Mouse (Mus musculus): ENCODE data around the gene Abcd2. TPM values are rescaled to one million over a fixed set of nuclear protein-coding genes. Genes with fewer than 3 reads are reported as not detected.

Abcd2 gene
- polyA plus RNA-seq, 1 experiment from 2014 or later: 3.1 TPM

DNA sequence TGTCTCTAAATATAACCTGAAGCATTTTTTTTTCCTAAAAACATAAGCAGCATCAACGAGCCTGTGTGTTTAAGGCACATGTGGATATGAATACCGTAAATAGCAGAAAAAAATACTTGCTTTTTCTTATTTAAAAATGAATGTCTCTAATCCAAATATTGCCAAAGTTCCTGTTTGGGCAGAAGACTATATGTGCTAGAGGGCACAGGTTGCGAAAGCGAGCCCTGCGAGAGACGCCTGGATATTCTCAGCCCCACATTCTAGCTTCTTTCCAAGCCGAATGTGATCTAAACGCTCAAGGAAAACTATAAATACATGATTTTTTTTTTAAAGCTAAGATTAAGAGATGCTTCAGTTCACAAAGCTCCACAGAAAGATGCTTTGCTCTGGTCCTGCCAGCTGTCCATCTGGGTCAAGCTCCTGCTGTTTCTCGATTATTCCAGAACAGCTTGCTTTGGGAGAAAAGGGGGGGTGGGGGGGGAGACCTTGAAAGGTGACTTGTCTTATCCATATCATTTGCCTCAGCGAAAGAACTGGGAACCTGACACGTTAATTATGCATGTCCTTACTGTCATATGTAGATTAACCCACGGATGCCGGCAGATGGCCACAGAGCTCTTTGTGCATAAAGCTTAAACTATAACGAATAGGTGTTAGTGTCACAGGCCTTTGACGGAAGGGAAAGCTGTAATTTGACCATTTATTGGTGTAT is 11.5 kb downstream of the Abcd2 start:
- no peak overlapping the region for H3K27ac ChIP-seq
- no peaks in the 10 kb centered on the region for H3K36me3 ChIP-seq
- 75% methylated on average over 15 of the region's 15 CpGs for WGBS
- no peak for DNase-seq (ENCODE audit: low spot score)
- no peaks in the 10 kb centered on the region for H3K27me3 ChIP-seq (ENCODE audit: insufficient read depth, poor library complexity, severe bottlenecking)
- H3K9me3 ChIP-seq: no peaks in the 10 kb centered on the region
- no peaks in the 10 kb centered on the region for H3K4me1 ChIP-seq
- no peak overlapping the region for H3K4me3 ChIP-seq

DNA sequence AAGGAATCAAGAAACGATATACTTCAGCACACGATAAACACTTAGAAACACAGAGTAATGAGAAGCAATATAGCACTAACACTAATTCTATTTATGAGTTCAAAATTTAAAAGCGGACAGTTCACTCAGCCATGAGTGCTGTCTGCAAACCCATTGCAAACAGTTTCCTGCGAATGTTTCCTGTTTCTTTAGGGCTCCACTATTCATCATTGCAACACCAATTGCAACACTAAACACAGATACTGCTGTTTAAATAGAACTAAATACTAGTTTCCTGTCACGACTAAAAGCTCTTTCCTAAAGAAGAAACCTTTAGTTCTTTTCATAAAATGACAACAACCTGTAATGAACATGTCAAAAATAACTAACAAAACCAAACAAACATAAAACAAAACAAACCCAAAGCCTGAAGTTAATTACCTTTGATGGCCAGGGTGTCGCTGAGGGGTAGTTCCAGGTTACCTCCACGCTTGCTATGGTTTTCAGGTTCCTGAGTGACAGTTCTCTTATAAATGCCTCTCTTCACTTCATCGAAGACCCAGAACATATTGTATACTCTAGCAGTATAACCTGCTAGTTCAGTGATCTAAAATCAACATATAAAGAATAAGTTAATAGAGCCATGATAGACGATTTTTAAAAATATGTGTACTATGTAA is 12.8 kb downstream of the Abcd2 start:
- no peak for DNase-seq (ENCODE audit: low spot score)
- Histone ChIP-seq H3K27me3 (ENCODE audit: insufficient read depth, poor library complexity, severe bottlenecking) (no peaks in the 10 kb centered on the region), H3K9me3 (no peaks in the 10 kb centered on the region), H3K36me3 (no peaks in the 10 kb centered on the region), H3K4me1 (no peaks in the 10 kb centered on the region), H3K27ac (no peak overlapping the region), H3K4me3 (no peak overlapping the region)
- 74% methylated on average over 9 of the region's 9 CpGs for WGBS

DNA sequence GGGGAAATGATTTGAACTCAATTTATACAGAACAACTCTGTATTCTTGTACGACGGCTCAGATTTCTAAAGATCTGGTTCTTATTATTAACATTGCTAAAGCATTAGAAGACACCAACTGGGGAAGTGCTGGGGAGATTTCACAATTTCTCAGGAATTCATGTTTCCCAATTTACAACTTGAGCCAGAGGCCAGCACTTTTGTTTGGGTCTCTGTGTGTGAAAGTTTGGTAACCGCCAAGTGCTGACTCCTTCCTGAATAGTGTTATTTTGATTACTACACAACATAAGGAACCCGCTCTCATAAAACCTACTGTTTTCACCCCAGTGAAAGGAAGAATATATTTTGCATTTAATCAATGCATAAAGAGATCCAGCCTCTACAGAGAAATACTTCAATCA is 19.4 kb downstream of the Abcd2 start:
- no peak for DNase-seq (ENCODE audit: low spot score)
- Histone ChIP-seq H3K9me3 (no peaks in the 10 kb centered on the region), H3K36me3 (no peaks in the 10 kb centered on the region), H3K4me1 (peaks cover 4% of the 10 kb centered on the region; the same call in 1 of the 2 replicates), H3K27ac (no peak overlapping the region), H3K27me3 (ENCODE audit: insufficient read depth, poor library complexity, severe bottlenecking) (no peaks in the 10 kb centered on the region), H3K4me3 (no peak overlapping the region)
- 86% methylated on average over 4 of the region's 4 CpGs for WGBS

DNA sequence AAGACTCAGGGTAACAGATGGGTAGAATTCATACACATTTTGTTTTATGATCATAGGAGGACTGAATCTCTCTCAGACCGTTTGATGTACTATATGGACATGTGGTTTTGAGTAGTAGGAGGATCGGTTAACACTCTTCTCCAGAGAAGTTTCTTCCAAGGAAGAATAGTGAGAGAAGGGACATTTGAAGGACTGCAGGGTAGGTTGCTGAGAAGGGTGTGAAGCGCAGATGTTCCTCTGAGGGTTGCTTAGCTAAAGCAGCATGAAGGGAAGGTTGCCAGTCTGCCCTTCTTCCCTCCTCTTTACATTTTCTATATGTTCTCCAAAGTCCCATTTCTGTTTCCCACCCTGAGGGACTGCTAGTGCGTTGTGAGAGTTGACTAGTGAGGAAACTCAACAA is 20.3 kb downstream of the Abcd2 start:
- no peak overlapping the region for H3K27ac ChIP-seq
- no peaks in the 10 kb centered on the region for H3K27me3 ChIP-seq (ENCODE audit: insufficient read depth, poor library complexity, severe bottlenecking)
- 78% methylated on average over 4 of the region's 4 CpGs for WGBS

DNA sequence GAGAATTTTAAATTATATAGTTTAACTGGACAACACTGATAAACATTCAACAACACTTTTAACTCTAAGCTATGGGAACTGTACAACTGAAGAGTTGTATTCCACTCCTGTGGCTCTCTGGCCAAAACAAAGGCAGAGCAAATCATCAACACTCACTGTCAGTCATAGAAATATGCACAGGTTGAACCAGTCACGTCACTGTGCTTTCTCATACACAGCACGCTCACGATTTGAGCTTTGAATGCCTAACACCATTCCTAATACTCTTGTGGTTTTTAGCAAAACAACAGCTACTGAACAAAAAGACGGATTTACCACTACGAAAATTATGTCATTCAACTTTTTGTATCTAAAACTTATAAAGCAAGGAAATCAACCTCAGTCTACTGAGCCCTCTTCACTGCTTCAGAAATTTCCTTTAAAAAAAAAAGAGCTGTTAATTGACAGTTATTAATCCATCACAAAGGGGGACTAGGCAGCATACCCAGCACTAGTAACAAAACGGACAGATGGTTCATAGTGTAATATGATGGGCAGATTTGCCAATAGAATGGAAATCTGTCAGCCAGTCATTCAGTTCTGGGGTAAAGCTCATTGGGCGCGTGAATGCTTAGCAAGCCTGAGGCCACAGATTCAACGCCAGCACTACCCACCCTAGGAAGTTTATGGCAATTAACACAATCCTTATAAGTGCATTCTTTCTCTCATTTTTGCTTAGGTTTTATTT is 20.8 kb downstream of the Abcd2 start:
- no peaks in the 10 kb centered on the region for H3K36me3 ChIP-seq
- no peaks in the 10 kb centered on the region for H3K9me3 ChIP-seq
- DNase-seq (ENCODE audit: low spot score): no peak
- H3K27ac ChIP-seq: no peak overlapping the region
- WGBS: 84% methylated on average over 9 of the region's 9 CpGs
- H3K27me3 ChIP-seq (ENCODE audit: insufficient read depth, poor library complexity, severe bottlenecking): no peaks in the 10 kb centered on the region
- H3K4me1 ChIP-seq: peaks cover 4% of the 10 kb centered on the region; the same call in 1 of the 2 replicates
- H3K4me3 ChIP-seq: no peak overlapping the region

More for the DNA sequence above, 20.3 kb downstream of the Abcd2 start:
- no peak for DNase-seq (ENCODE audit: low spot score)
- no peaks in the 10 kb centered on the region for H3K9me3 ChIP-seq
- H3K4me3 ChIP-seq: no peak overlapping the region
- no peaks in the 10 kb centered on the region for H3K36me3 ChIP-seq
- H3K4me1 ChIP-seq: peaks cover 4% of the 10 kb centered on the region; the same call in 1 of the 2 replicates

DNA sequence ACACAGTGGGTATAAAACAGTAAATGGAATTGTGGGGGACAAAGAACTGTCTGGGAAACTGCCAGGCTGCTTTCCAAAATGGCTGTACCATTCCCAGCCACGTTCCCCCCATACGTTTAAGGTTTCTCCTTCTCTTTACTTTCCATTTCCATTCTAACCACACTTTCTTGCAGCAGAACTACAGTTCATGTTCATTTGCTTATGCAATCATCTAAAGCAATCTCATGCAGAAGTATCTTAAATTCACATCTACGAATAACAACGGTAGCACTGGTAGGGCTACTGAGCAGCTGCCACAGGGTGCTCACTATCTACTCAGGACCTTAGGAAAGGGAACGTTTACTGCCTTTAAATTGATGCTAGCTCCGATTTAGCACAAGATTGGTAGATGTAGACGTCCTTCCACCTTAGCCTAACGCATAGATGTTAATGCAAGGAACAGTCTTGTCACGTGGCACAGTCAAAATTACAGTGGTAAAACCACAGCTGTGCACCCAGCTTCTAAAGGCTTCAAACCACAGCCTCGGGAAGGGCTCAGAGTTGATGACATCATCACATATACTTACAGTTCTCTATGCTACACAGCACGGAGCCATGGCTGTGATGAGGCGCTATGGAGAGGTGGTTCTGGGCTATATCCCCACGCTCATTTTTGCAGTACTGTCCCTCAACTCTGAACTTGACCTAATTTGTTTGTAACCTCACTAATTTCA is 23.6 kb downstream of the Abcd2 start:
- WGBS: 86% methylated on average over 13 of the region's 13 CpGs
- no peak for DNase-seq (ENCODE audit: low spot score)
- Histone ChIP-seq H3K4me1 (peaks cover 4% of the 10 kb centered on the region; the same call in 1 of the 2 replicates), H3K36me3 (no peaks in the 10 kb centered on the region), H3K4me3 (no peak overlapping the region), H3K27me3 (ENCODE audit: insufficient read depth, poor library complexity, severe bottlenecking) (no peaks in the 10 kb centered on the region), H3K9me3 (no peaks in the 10 kb centered on the region), H3K27ac (no peak overlapping the region)

DNA sequence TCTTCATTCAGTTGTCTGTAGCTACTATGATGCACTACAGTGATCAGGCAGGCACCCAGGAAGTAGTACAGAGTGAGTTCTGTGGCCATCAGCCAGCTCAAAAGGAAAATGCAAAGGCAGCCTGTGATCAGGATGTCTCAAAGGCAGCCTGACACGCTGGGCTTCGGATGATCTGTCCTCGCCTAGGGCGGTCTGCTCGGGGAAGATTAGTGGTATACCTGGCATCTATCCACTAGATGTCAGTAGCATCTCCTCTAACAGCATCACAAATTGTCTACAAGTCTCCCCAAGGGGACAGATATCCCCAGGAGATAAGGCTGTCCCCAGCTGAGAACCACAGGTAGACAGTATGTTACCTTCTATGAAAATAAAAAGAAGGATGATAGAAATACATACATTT is 26.6 kb downstream of the Abcd2 start:
- no peaks in the 10 kb centered on the region for H3K9me3 ChIP-seq
- H3K4me1 ChIP-seq: no peaks in the 10 kb centered on the region
- WGBS: 6% methylated on average over 5 of the region's 5 CpGs
- H3K4me3 ChIP-seq: no peak overlapping the region
- no peaks in the 10 kb centered on the region for H3K27me3 ChIP-seq (ENCODE audit: insufficient read depth, poor library complexity, severe bottlenecking)
- no peak for DNase-seq (ENCODE audit: low spot score)
- H3K27ac ChIP-seq: no peak overlapping the region
- no peaks in the 10 kb centered on the region for H3K36me3 ChIP-seq

DNA sequence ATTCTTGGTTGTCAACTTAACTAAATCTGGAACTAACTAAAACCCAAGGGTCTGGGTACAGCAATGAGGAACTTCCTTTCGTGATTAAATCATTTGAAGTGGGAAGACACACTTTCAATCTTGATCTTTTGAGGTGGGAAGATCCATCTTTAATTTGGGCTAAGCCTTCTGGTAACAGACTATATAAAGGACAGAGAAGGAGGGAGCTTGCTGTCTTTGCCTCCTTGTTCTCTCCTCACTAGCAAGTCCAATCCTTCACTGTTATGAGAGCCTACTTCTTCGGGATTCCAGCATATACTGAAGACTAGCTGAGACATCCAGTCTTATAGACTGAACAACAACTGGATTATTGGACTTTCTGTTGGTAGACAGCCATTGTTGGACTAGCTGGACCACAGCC is 28.1 kb downstream of the Abcd2 start:
- Histone ChIP-seq H3K4me3 (no peak overlapping the region), H3K27me3 (ENCODE audit: insufficient read depth, poor library complexity, severe bottlenecking) (no peaks in the 10 kb centered on the region), H3K4me1 (no peaks in the 10 kb centered on the region), H3K36me3 (no peaks in the 10 kb centered on the region), H3K27ac (no peak overlapping the region), H3K9me3 (no peaks in the 10 kb centered on the region)
- DNase-seq (ENCODE audit: low spot score): no peak
- 71% methylated on average over 2 of the region's 2 CpGs for WGBS

DNA sequence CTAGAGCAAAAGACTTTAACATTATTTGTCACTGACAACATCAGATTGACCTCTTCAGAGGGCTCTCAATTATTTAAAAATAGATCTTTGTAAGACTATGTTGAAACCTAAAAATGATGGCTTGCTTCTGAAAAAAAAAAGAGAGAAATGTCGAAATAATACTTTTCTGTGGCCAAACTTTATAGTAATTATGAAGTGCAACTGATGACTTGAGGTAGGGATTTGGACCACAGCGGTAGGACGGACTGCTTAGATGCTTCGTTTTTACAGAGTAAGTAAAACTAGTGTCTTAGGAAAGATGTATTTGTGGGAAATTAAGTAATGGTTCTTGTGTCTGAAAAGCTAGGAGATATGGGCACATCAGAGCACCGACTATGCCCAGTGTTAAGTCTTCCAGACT is 30.4 kb downstream of the Abcd2 start:
- H3K36me3 ChIP-seq: no peaks in the 10 kb centered on the region
- no peaks in the 10 kb centered on the region for H3K9me3 ChIP-seq
- H3K4me1 ChIP-seq: no peaks in the 10 kb centered on the region
- 78% methylated on average over 5 of the region's 5 CpGs for WGBS
- DNase-seq (ENCODE audit: low spot score): no peak
- no peak overlapping the region for H3K27ac ChIP-seq
- H3K27me3 ChIP-seq (ENCODE audit: insufficient read depth, poor library complexity, severe bottlenecking): no peaks in the 10 kb centered on the region
- H3K4me3 ChIP-seq: no peak overlapping the region

DNA sequence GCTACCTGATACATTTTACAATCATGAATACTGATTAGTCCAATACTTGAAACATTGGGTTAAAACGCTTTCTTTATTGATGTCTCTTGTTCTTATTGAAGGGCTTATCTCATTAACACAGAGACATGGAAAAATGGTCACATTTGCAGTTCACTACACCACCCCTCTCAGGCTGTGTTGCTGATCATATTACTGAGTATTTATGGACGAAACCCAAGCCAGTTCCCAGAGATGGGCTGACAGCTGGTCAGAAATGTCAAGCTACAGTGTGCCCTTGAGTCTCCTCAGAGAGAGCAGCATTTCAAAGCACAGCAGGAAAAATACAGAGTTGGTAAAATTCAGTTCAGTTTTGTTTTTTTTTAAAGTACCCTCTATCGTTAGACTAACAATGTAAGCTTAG is 38.3 kb downstream of the Abcd2 start:
- no peaks in the 10 kb centered on the region for H3K4me1 ChIP-seq
- H3K27ac ChIP-seq: no peak overlapping the region
- H3K4me3 ChIP-seq: no peak overlapping the region
- no peaks in the 10 kb centered on the region for H3K36me3 ChIP-seq
- no peaks in the 10 kb centered on the region for H3K9me3 ChIP-seq
- no peak for DNase-seq (ENCODE audit: low spot score)
- no peaks in the 10 kb centered on the region for H3K27me3 ChIP-seq (ENCODE audit: insufficient read depth, poor library complexity, severe bottlenecking)
- 75% methylated on average over 3 of the region's 3 CpGs for WGBS

DNA sequence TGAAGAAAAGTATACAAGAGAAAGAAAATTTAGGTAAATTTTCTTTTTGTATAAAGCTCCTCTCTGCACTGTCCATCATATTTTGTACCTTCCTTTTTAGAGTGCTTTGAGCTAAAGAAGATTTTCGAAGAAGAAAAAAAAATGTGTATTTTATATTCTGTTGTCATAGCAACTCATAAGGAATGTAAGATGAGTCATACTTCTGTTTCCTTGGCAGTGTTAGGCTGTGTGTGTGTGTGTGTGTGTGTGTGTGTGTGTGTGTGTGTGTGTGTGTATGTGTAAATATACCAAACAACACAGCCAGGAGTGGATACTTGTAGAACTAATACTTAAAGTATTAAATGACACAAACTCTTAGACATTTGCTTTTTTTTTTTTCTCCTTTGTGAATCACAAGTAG is 39.0 kb downstream of the Abcd2 start:
- H3K9me3 ChIP-seq: no peaks in the 10 kb centered on the region
- DNase-seq (ENCODE audit: low spot score): no peak
- no peaks in the 10 kb centered on the region for H3K27me3 ChIP-seq (ENCODE audit: insufficient read depth, poor library complexity, severe bottlenecking)
- no peak overlapping the region for H3K4me3 ChIP-seq
- H3K36me3 ChIP-seq: no peaks in the 10 kb centered on the region
- WGBS: 70% methylated on average over 1 of the region's 1 CpGs
- H3K4me1 ChIP-seq: no peaks in the 10 kb centered on the region
- no peak overlapping the region for H3K27ac ChIP-seq

DNA sequence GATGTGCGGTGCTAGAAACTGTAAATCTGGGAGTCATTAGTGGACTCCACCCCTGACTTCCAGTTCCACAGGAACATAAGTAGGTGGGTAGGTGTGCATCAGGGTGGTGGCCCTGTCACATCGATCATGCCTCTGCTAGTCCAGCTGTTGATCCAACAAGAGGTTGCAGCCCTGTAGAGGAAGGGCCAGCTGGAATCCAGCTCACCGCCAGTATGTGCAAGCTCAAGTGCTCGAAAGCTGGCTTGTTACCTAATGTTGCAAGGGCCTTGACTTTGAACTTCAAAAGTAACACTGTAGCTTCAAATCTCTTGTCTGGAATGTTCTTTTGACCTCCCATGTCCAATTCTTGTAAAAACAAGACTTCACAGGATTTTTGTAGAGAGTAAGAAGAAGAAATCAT is 67.0 kb downstream of the Abcd2 start:
- H3K4me1 ChIP-seq: no peaks in the 10 kb centered on the region
- no peak overlapping the region for H3K27ac ChIP-seq
- 88% methylated on average over 4 of the region's 4 CpGs for WGBS
- no peaks in the 10 kb centered on the region for H3K36me3 ChIP-seq
- H3K27me3 ChIP-seq (ENCODE audit: insufficient read depth, poor library complexity, severe bottlenecking): no peaks in the 10 kb centered on the region
- DNase-seq (ENCODE audit: low spot score): no peak
- no peak overlapping the region for H3K4me3 ChIP-seq
- H3K9me3 ChIP-seq: no peaks in the 10 kb centered on the region

Data from heart, embryonic 10.5 days (tissue).